Mouse (Mus musculus): ENCODE data around the gene Ice2. TPM values are rescaled to one million over a fixed set of nuclear protein-coding genes. Genes with fewer than 3 reads are reported as not detected.

Gene Ice2
- polyA plus RNA-seq, 1 experiment from 2014 or later: 8.9 TPM

GRCm38 (mm10) chr9:69430531-69430930 lies 32.8 kb downstream of the Ice2 start:
- Histone ChIP-seq H3K4me1 (replicated peaks) (peaks cover 9% of the 10 kb centered on the region; the same call in 1 of the 2 replicates), H3K27ac (replicated peaks) (no peak overlapping the region), H3K9ac (no peak overlapping the region), H3K4me2 (no peak overlapping the region), H3K9me3 (no peaks in the 10 kb centered on the region), H3K4me3 (no peak overlapping the region), H3K27me3 (no peaks in the 10 kb centered on the region), H3K36me3 (peaks cover 11% of the 10 kb centered on the region; the same call in 1 of the 2 replicates)
- no peak for ATAC-seq (ENCODE audit: low FRiP score, low read depth)
- WGBS: 81% methylated on average over 3 of the region's 3 CpGs

DNA sequence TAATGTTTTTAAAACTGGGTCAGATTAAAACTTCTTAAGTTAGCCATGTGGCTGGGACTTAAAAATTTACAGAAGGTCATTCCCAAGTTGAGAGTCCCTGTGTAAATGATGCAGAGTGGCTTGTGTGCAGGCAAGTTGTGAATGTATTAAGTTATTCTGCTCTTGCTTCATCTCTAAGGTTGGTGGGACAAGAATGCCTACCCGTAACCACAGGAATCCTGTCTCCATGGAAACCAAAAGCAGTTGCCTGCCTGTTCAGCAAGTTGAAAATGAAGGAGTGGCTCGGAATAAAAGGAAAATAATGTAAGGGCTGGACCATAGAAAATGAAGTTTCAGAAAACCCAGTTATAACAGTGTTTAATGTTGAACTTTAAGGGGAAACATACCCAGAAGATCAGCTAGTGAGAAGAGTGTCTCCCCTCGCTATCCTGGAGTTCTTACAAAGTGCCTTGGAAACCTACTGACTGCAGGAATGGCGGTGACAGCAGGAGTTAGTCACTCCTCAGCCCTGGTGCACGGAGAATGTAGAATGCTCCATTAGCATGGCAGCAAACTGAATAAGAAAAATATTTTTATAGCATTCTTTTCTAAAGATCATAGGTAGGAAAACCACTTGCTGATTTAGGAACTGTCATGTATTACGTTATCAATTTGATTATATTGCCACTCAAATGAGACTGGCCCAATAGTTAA lies 34.3 kb downstream of the Ice2 start:
- WGBS: 18% methylated on average over 6 of the region's 6 CpGs
- no peak for ATAC-seq (ENCODE audit: low FRiP score, low read depth)
- H3K27ac ChIP-seq (replicated peaks): no peak overlapping the region

DNA sequence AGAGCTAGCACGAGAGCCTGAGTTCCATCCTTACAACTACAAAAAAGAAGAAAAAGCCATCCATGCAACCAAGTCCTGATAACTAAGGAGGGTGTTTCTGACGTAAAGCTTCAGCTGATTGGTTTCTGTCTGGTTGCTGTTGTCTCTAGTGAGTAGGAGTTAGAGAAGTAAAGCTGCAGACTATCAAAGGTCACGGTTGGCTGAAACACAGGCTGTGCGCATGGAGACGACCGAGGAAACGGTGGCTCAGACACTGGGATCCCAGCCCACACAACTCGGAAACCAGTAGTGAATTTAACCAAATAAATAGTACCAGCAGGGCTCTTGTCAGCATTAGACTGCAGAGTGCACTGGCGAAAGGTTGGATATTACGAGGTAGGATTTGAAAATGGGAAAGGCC lies 37.5 kb downstream of the Ice2 start:
- no peak overlapping the region for H3K4me3 ChIP-seq
- ATAC-seq (ENCODE audit: low FRiP score, low read depth): no peak
- no peaks in the 10 kb centered on the region for H3K9me3 ChIP-seq
- no peak overlapping the region for H3K4me2 ChIP-seq
- peaks cover 9% of the 10 kb centered on the region; the same call in 1 of the 2 replicates for H3K4me1 ChIP-seq (replicated peaks)
- no peak overlapping the region for H3K27ac ChIP-seq (replicated peaks)
- no peak overlapping the region for H3K9ac ChIP-seq
- WGBS: 67% methylated on average over 10 of the region's 10 CpGs
- no peaks in the 10 kb centered on the region for H3K27me3 ChIP-seq
- no peaks in the 10 kb centered on the region for H3K36me3 ChIP-seq

More for the DNA sequence above, 34.3 kb downstream of the Ice2 start:
- peaks cover 9% of the 10 kb centered on the region; the same call in 1 of the 2 replicates for H3K4me1 ChIP-seq (replicated peaks)
- no peak overlapping the region for H3K9ac ChIP-seq
- H3K9me3 ChIP-seq: no peaks in the 10 kb centered on the region
- no peaks in the 10 kb centered on the region for H3K27me3 ChIP-seq
- peaks cover 5% of the 10 kb centered on the region; the same call in 1 of the 2 replicates for H3K36me3 ChIP-seq
- H3K4me3 ChIP-seq: no peak overlapping the region
- no peak overlapping the region for H3K4me2 ChIP-seq

DNA sequence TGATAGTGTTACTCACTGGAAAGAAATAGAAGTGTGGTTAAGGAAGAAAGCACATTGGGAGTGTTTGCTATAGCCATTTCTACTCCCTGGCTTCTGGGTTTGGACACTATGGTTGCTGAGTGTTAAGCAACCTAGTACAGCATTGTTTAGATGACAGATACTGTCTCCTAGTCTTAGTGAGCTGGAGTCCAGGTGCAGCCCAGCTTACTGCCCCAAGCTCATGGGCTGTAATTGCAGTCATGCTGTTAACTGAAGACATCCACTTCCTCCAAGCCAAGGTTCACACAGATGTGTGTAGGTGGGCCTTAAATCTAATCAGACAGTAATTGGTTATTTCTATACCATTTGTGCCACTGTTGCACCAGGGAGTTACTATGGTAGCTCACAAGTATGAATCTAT lies 38.0 kb downstream of the Ice2 start:
- no peaks in the 10 kb centered on the region for H3K36me3 ChIP-seq
- H3K9ac ChIP-seq: no peak overlapping the region
- no peak overlapping the region for H3K27ac ChIP-seq (replicated peaks)
- H3K4me3 ChIP-seq: no peak overlapping the region
- no peak for ATAC-seq (ENCODE audit: low FRiP score, low read depth)
- H3K9me3 ChIP-seq: no peaks in the 10 kb centered on the region
- H3K4me1 ChIP-seq (replicated peaks): peaks cover 9% of the 10 kb centered on the region; the same call in 1 of the 2 replicates
- no peaks in the 10 kb centered on the region for H3K27me3 ChIP-seq
- H3K4me2 ChIP-seq: no peak overlapping the region

DNA sequence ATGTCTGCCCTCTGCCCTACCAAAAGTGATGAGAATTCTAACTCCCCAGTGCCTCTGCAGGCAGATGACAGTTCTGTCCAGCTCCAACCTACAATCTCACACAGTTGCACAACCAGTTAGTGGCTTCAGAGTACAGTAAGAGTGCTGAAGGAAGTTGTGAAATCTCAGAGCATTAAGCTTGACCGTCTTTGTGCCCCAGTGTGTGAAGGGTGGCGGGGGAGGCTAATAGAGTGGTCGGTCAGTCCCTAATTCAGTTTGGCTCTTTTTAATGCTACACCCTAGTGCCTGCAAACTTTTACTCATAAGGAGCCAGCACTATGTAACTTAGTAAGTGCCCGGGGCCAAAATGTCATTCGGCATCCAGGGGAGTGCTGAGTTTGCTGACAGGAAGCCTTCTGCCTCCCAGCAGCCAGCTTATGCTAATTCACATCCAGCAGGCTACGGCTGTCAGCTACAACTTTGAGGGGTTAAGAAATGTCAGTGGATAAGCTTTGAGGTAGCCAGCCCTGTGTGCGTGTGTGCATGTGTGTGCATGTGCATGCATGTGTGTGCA lies 42.2 kb downstream of the Ice2 start:
- Histone ChIP-seq H3K9ac (no peak overlapping the region), H3K9me3 (no peaks in the 10 kb centered on the region), H3K4me2 (no peak overlapping the region), H3K4me1 (replicated peaks) (no peaks in the 10 kb centered on the region; the same call in 1 of the 2 replicates), H3K27ac (replicated peaks) (no peak overlapping the region), H3K36me3 (no peaks in the 10 kb centered on the region), H3K27me3 (no peaks in the 10 kb centered on the region), H3K4me3 (no peak overlapping the region)
- 27% methylated on average over 7 of the region's 7 CpGs for WGBS
- no peak for ATAC-seq (ENCODE audit: low FRiP score, low read depth)

DNA sequence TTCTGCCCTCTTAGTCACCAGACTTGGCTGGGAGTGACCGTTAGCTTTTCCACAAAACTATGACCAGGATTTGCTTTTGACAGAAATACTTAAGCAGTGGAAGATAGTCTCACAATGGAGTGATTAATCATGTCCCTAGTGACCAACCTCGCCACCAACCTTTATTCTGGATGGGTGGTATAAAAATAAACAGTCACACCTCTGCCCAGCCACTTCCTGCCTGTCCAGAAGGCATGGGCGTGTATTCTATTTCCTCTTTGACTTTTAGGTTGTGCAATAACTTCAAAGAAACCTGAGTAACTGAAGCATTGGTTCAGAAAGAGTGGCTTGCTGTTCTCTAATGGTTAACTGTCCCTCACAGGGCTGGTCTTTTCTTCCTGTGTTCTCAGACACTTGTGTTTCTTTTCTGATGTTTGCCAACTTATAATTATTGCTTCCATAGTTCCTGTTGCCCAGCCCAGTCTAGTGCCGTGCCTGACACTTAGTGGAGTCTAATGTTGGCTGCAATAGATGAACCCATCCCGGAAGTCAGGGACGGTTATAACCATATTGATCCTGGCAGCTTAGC lies 44.8 kb downstream of the Ice2 start:
- Histone ChIP-seq H3K27ac (replicated peaks) (no peak overlapping the region), H3K9me3 (no peaks in the 10 kb centered on the region), H3K9ac (no peak overlapping the region), H3K4me3 (no peak overlapping the region), H3K4me2 (no peak overlapping the region), H3K27me3 (no peaks in the 10 kb centered on the region), H3K4me1 (replicated peaks) (no peaks in the 10 kb centered on the region; the same call in 1 of the 2 replicates), H3K36me3 (no peaks in the 10 kb centered on the region)
- no peak for ATAC-seq (ENCODE audit: low FRiP score, low read depth)
- 79% methylated on average over 6 of the region's 6 CpGs for WGBS

DNA sequence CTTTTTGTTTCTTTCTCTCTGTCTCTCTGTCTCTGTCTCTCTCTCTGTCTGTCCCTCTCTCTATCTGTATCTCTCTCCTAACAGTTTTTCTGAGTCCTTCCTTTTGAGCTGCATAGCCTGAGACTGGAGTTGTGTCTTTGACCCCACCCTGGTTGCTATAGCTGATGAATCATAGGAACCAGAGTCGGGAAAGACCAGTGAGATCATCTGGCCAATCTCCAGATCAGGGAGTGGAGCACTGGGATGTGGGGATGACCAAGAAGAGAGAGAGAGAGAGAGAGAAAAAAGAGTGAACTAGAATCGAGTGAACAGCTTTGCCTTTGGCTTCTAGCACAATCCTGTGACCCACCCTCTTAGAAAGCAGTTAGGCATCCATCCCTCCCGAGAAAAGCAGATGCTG lies 45.5 kb downstream of the Ice2 start:
- Histone ChIP-seq H3K4me3 (no peak overlapping the region), H3K4me1 (replicated peaks) (no peaks in the 10 kb centered on the region; the same call in 1 of the 2 replicates), H3K4me2 (no peak overlapping the region), H3K9ac (no peak overlapping the region), H3K27ac (replicated peaks) (no peak overlapping the region), H3K27me3 (no peaks in the 10 kb centered on the region), H3K9me3 (no peaks in the 10 kb centered on the region), H3K36me3 (no peaks in the 10 kb centered on the region)
- ATAC-seq (ENCODE audit: low FRiP score, low read depth): no peak
- WGBS: 58% methylated on average over 3 of the region's 3 CpGs

DNA sequence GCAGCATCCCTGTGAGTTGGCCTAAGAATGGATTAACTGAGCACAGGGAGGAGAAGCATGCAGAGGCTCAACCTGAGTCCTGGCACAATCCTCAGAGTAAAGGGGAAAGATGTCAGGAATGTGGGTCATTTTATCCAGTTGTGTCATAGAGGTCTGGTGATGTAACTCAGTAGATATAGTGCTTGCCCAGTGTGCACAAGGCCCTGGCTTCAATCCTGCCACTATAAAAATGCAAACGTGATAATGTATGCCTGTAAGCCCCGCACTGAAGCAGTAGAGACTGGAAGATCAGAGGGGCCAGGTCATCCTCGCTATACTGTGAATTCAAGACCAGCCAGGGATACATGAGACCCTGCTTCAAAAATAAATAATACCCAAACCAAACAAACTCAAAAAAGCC lies 51.1 kb downstream of the Ice2 start:
- 78% methylated on average over 3 of the region's 3 CpGs for WGBS
- no peaks in the 10 kb centered on the region for H3K36me3 ChIP-seq
- ATAC-seq (ENCODE audit: low FRiP score, low read depth): no peak
- no peak overlapping the region for H3K27ac ChIP-seq (replicated peaks)
- peaks cover 5% of the 10 kb centered on the region; the same call in 1 of the 2 replicates for H3K27me3 ChIP-seq
- H3K4me3 ChIP-seq: no peak overlapping the region
- no peaks in the 10 kb centered on the region for H3K9me3 ChIP-seq
- H3K4me2 ChIP-seq: no peak overlapping the region
- no peak overlapping the region for H3K9ac ChIP-seq
- H3K4me1 ChIP-seq (replicated peaks): peaks cover 8% of the 10 kb centered on the region

- Histone ChIP-seq H3K36me3 (no peaks in the 10 kb centered on the region), H3K9me3 (no peaks in the 10 kb centered on the region), H3K4me2 (no peak overlapping the region), H3K9ac (no peak overlapping the region), H3K27ac (replicated peaks) (no peak overlapping the region), H3K4me3 (no peak overlapping the region), H3K27me3 (peaks cover 22% of the 10 kb centered on the region; the same call in 1 of the 2 replicates), H3K4me1 (replicated peaks) (peaks cover 21% of the 10 kb centered on the region)
- 79% methylated on average over 9 of the region's 9 CpGs for WGBS
- ATAC-seq (ENCODE audit: low FRiP score, low read depth): no peak
Observed at GRCm38 (mm10) chr9:69450636-69451035, 52.9 kb downstream of the Ice2 start.

GRCm38 (mm10) chr9:69451886-69452810 lies 54.4 kb downstream of the Ice2 start:
- Histone ChIP-seq H3K4me2 (no peak overlapping the region), H3K27me3 (peaks cover 23% of the 10 kb centered on the region; the same call in 1 of the 2 replicates), H3K4me1 (replicated peaks) (peaks cover 23% of the 10 kb centered on the region), H3K27ac (replicated peaks) (no peak overlapping the region), H3K9ac (no peak overlapping the region), H3K36me3 (no peaks in the 10 kb centered on the region), H3K9me3 (no peaks in the 10 kb centered on the region), H3K4me3 (no peak overlapping the region)
- no peak for ATAC-seq (ENCODE audit: low FRiP score, low read depth)
- WGBS: 96% methylated on average over 10 of the region's 10 CpGs

- Histone ChIP-seq H3K9ac (peak within 1 kb of the TSS; percentile 39), H3K36me3 (no peaks in the 10 kb centered on the region), H3K27me3 (peaks cover 23% of the 10 kb centered on the region; the same call in 1 of the 2 replicates), H3K4me2 (peak within 1 kb of the TSS; percentile 64), H3K4me3 (peak within 1 kb of the TSS; percentile 45), H3K4me1 (replicated peaks) (peaks cover 30% of the 10 kb centered on the region), H3K27ac (replicated peaks) (peak within 1 kb of the TSS; percentile 66), H3K9me3 (no peaks in the 10 kb centered on the region)
- peak; percentile 83 for ATAC-seq (ENCODE audit: low FRiP score, low read depth)
- 10% methylated on average over 37 of the region's 37 CpGs for WGBS
Observed at GRCm38 (mm10) chr9:69453066-69453900, 55.6 kb downstream of the Ice2 start, which contains the start of gene Anxa2. Gene Anxa2, plus strand, starts transcription at chr9:69453620.
